Mouse (Mus musculus): Measurements from ENCODE around the gene Creld1. TPM values are rescaled to one million over a fixed set of nuclear protein-coding genes. Genes with fewer than 3 reads are reported as not detected.

Creld1 gene
- polyA plus RNA-seq, 1 experiment from 2014 or later = 37.2 TPM

DNA sequence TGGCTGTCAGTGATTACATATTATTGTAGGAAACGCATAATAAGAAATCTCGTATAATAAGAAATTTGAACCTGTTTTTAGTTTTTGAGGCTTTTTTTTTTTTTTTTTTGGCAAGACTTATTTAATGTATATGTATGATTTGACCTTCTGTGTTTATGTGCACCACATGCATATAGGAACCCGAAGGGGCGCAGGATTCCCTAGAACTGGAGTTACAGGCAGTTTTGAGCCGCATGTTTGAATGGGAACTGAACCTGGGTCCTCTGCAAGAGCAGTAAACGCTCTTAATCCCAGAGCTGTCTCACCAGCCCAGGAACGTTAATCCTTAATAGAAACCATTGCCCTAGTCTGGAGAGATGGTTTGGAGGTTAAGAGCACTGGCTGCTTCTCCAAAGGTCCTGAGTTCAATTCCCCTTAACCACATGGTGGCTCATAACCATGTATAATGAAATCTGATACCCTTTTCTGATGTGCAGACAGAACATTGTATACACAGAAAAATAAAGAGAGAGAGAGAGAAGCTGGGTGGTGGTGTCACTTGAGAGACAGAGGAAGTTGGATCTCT, 48.8 kb downstream of the Creld1 start:
- Histone ChIP-seq H3K9ac (ENCODE audit: low read length) (peak overlapping the region; percentile 88), H3K9me3 (replicated peaks; ENCODE audit: control insufficient read depth, low read length) (no peaks in the 10 kb centered on the region), H3K4me1 (ENCODE audit: control insufficient read depth, insufficient read depth, low read length) (peaks cover 7% of the 10 kb centered on the region), H3K4me2 (ENCODE audit: low read length) (peak overlapping the region; percentile 83), H3K4me3 (ENCODE audit: low read depth, low read length) (peak overlapping the region; percentile 77), H3K27me3 (replicated peaks; ENCODE audit: control insufficient read depth, insufficient read depth, low read length) (no peaks in the 10 kb centered on the region), H3K27ac (ENCODE audit: low read depth, low read length) (no peak overlapping the region), H3K36me3 (ENCODE audit: control insufficient read depth, insufficient read depth, low read length) (peaks cover 9% of the 10 kb centered on the region; the same call in 1 of the 2 replicates)
- 0 out of 2 replicates have a peak, but pooled peaks have one; percentile 16 for ATAC-seq
- 3% methylated on average over 7 of the region's 7 CpGs for WGBS
- no peak for DNase-seq (ENCODE audit: low spot score)

DNA sequence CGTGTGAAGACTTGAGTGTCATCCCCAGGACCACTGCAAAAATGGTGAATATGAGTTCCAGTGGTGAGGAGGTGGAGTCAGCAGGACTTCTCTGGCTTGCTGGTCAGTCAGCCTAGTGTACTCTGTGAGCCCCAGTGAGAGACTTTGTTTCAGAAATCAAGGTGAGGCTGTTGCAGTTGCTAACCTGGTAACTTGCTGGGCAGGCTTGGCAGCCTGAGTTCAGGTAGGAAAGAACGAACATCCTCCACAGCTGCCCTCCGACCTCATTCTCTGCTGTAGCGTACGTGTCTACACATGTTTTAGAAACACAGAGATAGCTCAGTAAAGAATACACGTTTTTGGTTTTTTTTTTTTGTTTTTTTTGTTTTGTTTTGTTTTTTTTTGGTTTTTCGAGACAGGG, 51.8 kb downstream of the Creld1 start:
- H3K4me1 ChIP-seq (ENCODE audit: control insufficient read depth, insufficient read depth, low read length) = peaks cover 7% of the 10 kb centered on the region
- no peaks in the 10 kb centered on the region for H3K27me3 ChIP-seq (replicated peaks; ENCODE audit: control insufficient read depth, insufficient read depth, low read length)
- WGBS = 91% methylated on average over 7 of the region's 7 CpGs
- no peaks in the 10 kb centered on the region for H3K9me3 ChIP-seq (replicated peaks; ENCODE audit: control insufficient read depth, low read length)
- DNase-seq (ENCODE audit: low spot score) (no peak), ATAC-seq (no peak)
- no peak overlapping the region for H3K9ac ChIP-seq (ENCODE audit: low read length)
- peaks cover 3% of the 10 kb centered on the region; the same call in 1 of the 2 replicates for H3K36me3 ChIP-seq (ENCODE audit: control insufficient read depth, insufficient read depth, low read length)
- no peak overlapping the region for H3K4me2 ChIP-seq (ENCODE audit: low read length)
- no peak overlapping the region for H3K27ac ChIP-seq (ENCODE audit: low read depth, low read length)
- H3K4me3 ChIP-seq (ENCODE audit: low read depth, low read length) = no peak overlapping the region

DNA sequence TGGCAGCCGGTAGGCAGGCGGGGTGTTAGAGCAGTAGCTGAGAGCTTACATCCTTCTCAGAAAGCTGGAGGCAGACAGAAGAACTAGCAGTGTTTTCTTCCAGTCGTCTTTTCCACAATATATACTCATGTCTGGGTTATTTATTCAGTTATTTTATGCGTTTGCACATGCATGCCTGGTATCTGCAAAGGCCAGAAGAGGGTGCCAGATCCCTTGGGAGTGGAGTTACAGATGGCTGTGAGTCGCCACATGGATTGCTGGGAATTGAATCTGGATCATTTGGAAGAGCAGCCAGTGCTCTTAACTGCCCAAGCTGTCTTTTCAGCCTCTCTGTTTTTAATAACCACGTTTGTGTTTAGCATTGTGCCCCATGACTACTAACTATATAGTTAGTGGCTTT, 58.5 kb downstream of the Creld1 start:
- Histone ChIP-seq H3K9ac (ENCODE audit: low read length) (no peak overlapping the region), H3K9me3 (replicated peaks; ENCODE audit: control insufficient read depth, low read length) (no peaks in the 10 kb centered on the region), H3K4me1 (ENCODE audit: control insufficient read depth, insufficient read depth, low read length) (no peaks in the 10 kb centered on the region), H3K27me3 (replicated peaks; ENCODE audit: control insufficient read depth, insufficient read depth, low read length) (no peaks in the 10 kb centered on the region), H3K4me2 (ENCODE audit: low read length) (no peak overlapping the region), H3K4me3 (ENCODE audit: low read depth, low read length) (no peak overlapping the region), H3K27ac (ENCODE audit: low read depth, low read length) (no peak overlapping the region), H3K36me3 (ENCODE audit: control insufficient read depth, insufficient read depth, low read length) (0 out of 2 replicates have a peak, but pooled peaks cover 3% of the 10 kb centered on the region)
- DNase-seq (ENCODE audit: low spot score) = no peak
- no peak for ATAC-seq
- WGBS = 91% methylated on average over 6 of the region's 6 CpGs

Small RNA genes lying within 50 kb of the gene (microRNA-seq; reads per million reads assigned to microRNA genes)
- not detected for gene Gm23365

Other genes starting within 250 kb of the Creld1 start
- 41.7 and 43.6 TPM in 2 replicates for gene Mtmr14, start 245.5 kb upstream of the Creld1 start, polyA plus RNA-seq (2014; fragmentation: Nextera tagmentation; extraction: Ambion mirVana)
- gene Cpne9, start 201.0 kb upstream of the Creld1 start, polyA plus RNA-seq (2014; fragmentation: Nextera tagmentation; extraction: Ambion mirVana) = 0.23 and 0.80 TPM in 2 replicates
- gene Brpf1, start 176.2 kb upstream of the Creld1 start, polyA plus RNA-seq (2014; fragmentation: Nextera tagmentation; extraction: Ambion mirVana) = 15.8 and 17.0 TPM in 2 replicates
- 12.7 and 14.7 TPM in 2 replicates for gene Ogg1, start 156.3 kb upstream of the Creld1 start, polyA plus RNA-seq (2014; fragmentation: Nextera tagmentation; extraction: Ambion mirVana)
- 86.3 and 90.7 TPM in 2 replicates for gene Camk1, start 139.3 kb upstream of the Creld1 start, polyA plus RNA-seq (2014; fragmentation: Nextera tagmentation; extraction: Ambion mirVana)
- 68.2 and 83.2 TPM in 2 replicates for gene Tada3, start 105.4 kb upstream of the Creld1 start, polyA plus RNA-seq (2014; fragmentation: Nextera tagmentation; extraction: Ambion mirVana)
- 265 and 270 TPM in 2 replicates for gene Arpc4, start 105.2 kb upstream of the Creld1 start, polyA plus RNA-seq (2014; fragmentation: Nextera tagmentation; extraction: Ambion mirVana)
- gene Ttll3, start 94.0 kb upstream of the Creld1 start, polyA plus RNA-seq (2014; fragmentation: Nextera tagmentation; extraction: Ambion mirVana) = 2.5 and 5.0 TPM in 2 replicates
- 15.8 and 19.8 TPM in 2 replicates for gene Rpusd3, start 64.0 kb upstream of the Creld1 start, polyA plus RNA-seq (2014; fragmentation: Nextera tagmentation; extraction: Ambion mirVana)
- gene Cidec, start 47.5 kb upstream of the Creld1 start, polyA plus RNA-seq (2014; fragmentation: Nextera tagmentation; extraction: Ambion mirVana) = not detected in 2 replicates
- gene Jagn1, start 40.7 kb upstream of the Creld1 start, polyA plus RNA-seq (2014; fragmentation: Nextera tagmentation; extraction: Ambion mirVana) = 88.0 and 94.4 TPM in 2 replicates
- gene Il17re, start 24.8 kb upstream of the Creld1 start, polyA plus RNA-seq (2014; fragmentation: Nextera tagmentation; extraction: Ambion mirVana) = not detected in 2 replicates
- gene Il17rc, start 11.9 kb upstream of the Creld1 start, polyA plus RNA-seq (2014; fragmentation: Nextera tagmentation; extraction: Ambion mirVana) = 1.3 and 2.0 TPM in 2 replicates
- gene Prrt3, start 18.6 kb downstream of the Creld1 start, polyA plus RNA-seq (2014; fragmentation: Nextera tagmentation; extraction: Ambion mirVana) = 3.2 and 5.4 TPM in 2 replicates
- gene Emc3, start 48.4 kb downstream of the Creld1 start, polyA plus RNA-seq (2014; fragmentation: Nextera tagmentation; extraction: Ambion mirVana) = 101 and 108 TPM in 2 replicates
- gene Fancd2, start 48.4 kb downstream of the Creld1 start, polyA plus RNA-seq (2014; fragmentation: Nextera tagmentation; extraction: Ambion mirVana) = 4.3 and 5.8 TPM in 2 replicates
- not detected in 2 replicates for gene Fancd2os, start 117.4 kb downstream of the Creld1 start, polyA plus RNA-seq (2014; fragmentation: Nextera tagmentation; extraction: Ambion mirVana)
- gene Brk1, start 121.5 kb downstream of the Creld1 start, polyA plus RNA-seq (2014; fragmentation: Nextera tagmentation; extraction: Ambion mirVana) = 280 and 307 TPM in 2 replicates
- 90.3 and 97.1 TPM in 2 replicates for gene Vhl, start 140.7 kb downstream of the Creld1 start, polyA plus RNA-seq (2014; fragmentation: Nextera tagmentation; extraction: Ambion mirVana)
- 0.68 and 0.90 TPM in 2 replicates for gene Irak2, start 155.2 kb downstream of the Creld1 start, polyA plus RNA-seq (2014; fragmentation: Nextera tagmentation; extraction: Ambion mirVana)
- gene Tatdn2, start 213.8 kb downstream of the Creld1 start, polyA plus RNA-seq (2014; fragmentation: Nextera tagmentation; extraction: Ambion mirVana) = 1.1 and 1.6 TPM in 2 replicates
- gene Ghrl, start 236.6 kb downstream of the Creld1 start, polyA plus RNA-seq (2014; fragmentation: Nextera tagmentation; extraction: Ambion mirVana) = 0.54 and 0.66 TPM in 2 replicates

Data from forebrain, embryonic 14.5 days (tissue).